Comparison of ENCODE assay signal across 7 mouse cellular contexts in genomic region chr10:25296286-25296656, GRCm38 (mm10). TPM values are rescaled to one million over a fixed set of nuclear protein-coding genes. Genes with fewer than 3 reads are reported as not detected.
DNase-seq lines count a peak whose midpoint lies in the region; ATAC-seq and TF ChIP-seq lines count a peak whose summit lies in the region.

No protein-coding gene starts in this region.

- H3K4me1 ChIP-seq in embryonic facial prominence, embryonic 11.5 days (ENCODE audit: control insufficient read depth, insufficient read depth, low read length): no peaks in the 10 kb centered on the region
- peaks cover 7% of the 10 kb centered on the region for H3K4me1 ChIP-seq in hindbrain, postnatal 0 days (ENCODE audit: insufficient read depth, low read length)
- peaks cover 7% of the 10 kb centered on the region for H3K4me1 ChIP-seq in neural tube, embryonic 12.5 days

- no peaks in the 10 kb centered on the region for H3K9me3 ChIP-seq in embryonic facial prominence, embryonic 11.5 days (replicated peaks; ENCODE audit: control insufficient read depth, low read length)
- H3K9me3 ChIP-seq in hindbrain, postnatal 0 days (ENCODE audit: low read length): no peaks in the 10 kb centered on the region
- no peaks in the 10 kb centered on the region for H3K9me3 ChIP-seq in neural tube, embryonic 12.5 days

- H3K4me2 ChIP-seq in embryonic facial prominence, embryonic 11.5 days (ENCODE audit: low read depth, low read length): peak overlapping the region; percentile 67
- H3K4me2 ChIP-seq in hindbrain, postnatal 0 days (ENCODE audit: low read depth, low read length): peak overlapping the region; percentile 65
- H3K4me2 ChIP-seq in neural tube, embryonic 12.5 days (replicated peaks): peak overlapping the region; percentile 71

- no peak for DNase-seq in layer of hippocampus, adult 2 months (ENCODE audit: low spot score in 2 of 2)
- no peak for DNase-seq in layer of hippocampus, postnatal 14 days (ENCODE audit: low spot score in 2 of 2)
- peak; percentile 47 for DNase-seq in embryonic facial prominence, embryonic 11.5 days (ENCODE audit: low spot score)
- no peak for DNase-seq in hindbrain, postnatal 0 days (ENCODE audit: low spot score)
- no peak for DNase-seq in gastrocnemius, postnatal 10 days
- DNase-seq in gastrocnemius, postnatal 36 days: no peak

- peak overlapping the region; percentile 95 for H3K27ac ChIP-seq in layer of hippocampus, adult 2 months
- peak overlapping the region; percentile 92; the same call in 1 of the 2 replicates for H3K27ac ChIP-seq in embryonic facial prominence, embryonic 11.5 days (replicated peaks; ENCODE audit: low read depth, low read length)
- H3K27ac ChIP-seq in hindbrain, postnatal 0 days: peak overlapping the region; percentile 91
- no peak overlapping the region for H3K27ac ChIP-seq in neural tube, embryonic 12.5 days

- H3K36me3 ChIP-seq in embryonic facial prominence, embryonic 11.5 days (replicated peaks; ENCODE audit: control insufficient read depth, insufficient read depth, low read depth, low read length): no peaks in the 10 kb centered on the region
- H3K36me3 ChIP-seq in hindbrain, postnatal 0 days (ENCODE audit: insufficient read depth, low read length): no peaks in the 10 kb centered on the region
- no peaks in the 10 kb centered on the region for H3K36me3 ChIP-seq in neural tube, embryonic 12.5 days

- intact Hi-C loops in gastrocnemius, postnatal 36 days (cut with DNase I): loop anchor here (5.0 kb wide), 1 partner anchor 61 kb away; the partner anchor contains the start of gene Epb41l2

- no peaks in the 10 kb centered on the region for H3K27me3 ChIP-seq in embryonic facial prominence, embryonic 11.5 days (ENCODE audit: control insufficient read depth, insufficient read depth, low read length)
- no peaks in the 10 kb centered on the region for H3K27me3 ChIP-seq in hindbrain, postnatal 0 days (ENCODE audit: insufficient read depth, low read length)
- H3K27me3 ChIP-seq in neural tube, embryonic 12.5 days (replicated peaks): no peaks in the 10 kb centered on the region

- ATAC-seq in embryonic facial prominence, embryonic 11.5 days (replicated peaks; ENCODE audit: insufficient number of reproducible peaks, low FRiP score, low TSS enrichment, low read depth): no peak
- ATAC-seq in hindbrain, postnatal 0 days: 0 out of 2 replicates have a peak, but pooled peaks have one; percentile 4
- no peak for ATAC-seq in neural tube, embryonic 12.5 days (ENCODE audit: low FRiP score, low read depth)

- H3K4me3 ChIP-seq in layer of hippocampus, adult 2 months: peak overlapping the region; percentile 75
- peak overlapping the region; percentile 61 for H3K4me3 ChIP-seq in embryonic facial prominence, embryonic 11.5 days (ENCODE audit: low read depth, low read length)
- peak overlapping the region; percentile 68 for H3K4me3 ChIP-seq in hindbrain, postnatal 0 days (ENCODE audit: low read length)
- peak overlapping the region; percentile 64 for H3K4me3 ChIP-seq in neural tube, embryonic 12.5 days

- WGBS in embryonic facial prominence, embryonic 11.5 days: 42% methylated on average over 8 of the region's 8 CpGs
- 38% methylated on average over 8 of the region's 8 CpGs for WGBS in hindbrain, postnatal 0 days
- 49% methylated on average over 8 of the region's 8 CpGs for WGBS in neural tube, embryonic 12.5 days

- no peak for TF ChIP-seq CTCF in layer of hippocampus, adult 2 months (conservative IDR thresholded peaks at IDR 0.05)
- TF ChIP-seq CTCF in hindbrain, postnatal 0 days (IDR thresholded peaks at IDR 0.05; ENCODE audit: low read depth): no peak

- H3K9ac ChIP-seq in embryonic facial prominence, embryonic 11.5 days (replicated peaks; ENCODE audit: low read length): peak overlapping the region; percentile 87
- peak overlapping the region; percentile 80 for H3K9ac ChIP-seq in hindbrain, postnatal 0 days (replicated peaks; ENCODE audit: low read length)
- H3K9ac ChIP-seq in neural tube, embryonic 12.5 days: peak overlapping the region; percentile 78; the same call in 1 of the 2 replicates

RNA-seq across cellular contexts. Expression of gene Akap7, which starts 11.4 kb away (rescaled TPM):
- 10 to 100 TPM; 53.2 to 57.8 TPM for total RNA-seq in layer of hippocampus, adult 2 months (2021)
- 10 to 100 TPM; 48.2 to 49.9 TPM for total RNA-seq in layer of hippocampus, postnatal 14 days (2021)
- polyA plus RNA-seq in embryonic facial prominence, embryonic 11.5 days (2014; fragmentation: Nextera tagmentation; extraction: Ambion mirVana): 24.8 and 28.6 TPM in 2 replicates
- total RNA-seq in hindbrain, postnatal 0 days (2014; rRNA removed): 78.0 and 90.1 TPM in 2 replicates
- polyA plus RNA-seq in hindbrain, postnatal 0 days (2015; fragmentation: Nextera tagmentation; extraction: Ambion mirVana): 84.0 and 85.9 TPM in 2 replicates
- 24.0 and 24.7 TPM in 2 replicates for polyA plus RNA-seq in neural tube, embryonic 12.5 days (2016; fragmentation: Nextera tagmentation; extraction: Ambion mirVana)
- 10 to 100 TPM; 47.9 to 58.8 TPM for total RNA-seq in gastrocnemius, postnatal 10 days (2021)
- total RNA-seq in gastrocnemius, postnatal 36 days (2021): 10 to 100 TPM; 18.6 to 23.3 TPM
